Mouse (Mus musculus) adrenal gland (tissue): ENCODE results near the gene Hist1h3i.
"Not testable (repeated sequence)": the region's sequence is repeated elsewhere in the genome, so short reads cannot be mapped to it uniquely, and the experiment has no call there.

Experiments used
- intact Hi-C: fragments of 180-260 bp; cut with DNase I; formaldehyde crosslinking; loops from one replicate; pipeline ENCODE4 v1.15.1; 2025
- microRNA-seq, 2 experiments: library from miRNA; unstranded; fragments of <30 nt; microRNA quantifications; one replicate each; pipeline ENCODE4; 2019

The Hist1h3i gene

DNA sequence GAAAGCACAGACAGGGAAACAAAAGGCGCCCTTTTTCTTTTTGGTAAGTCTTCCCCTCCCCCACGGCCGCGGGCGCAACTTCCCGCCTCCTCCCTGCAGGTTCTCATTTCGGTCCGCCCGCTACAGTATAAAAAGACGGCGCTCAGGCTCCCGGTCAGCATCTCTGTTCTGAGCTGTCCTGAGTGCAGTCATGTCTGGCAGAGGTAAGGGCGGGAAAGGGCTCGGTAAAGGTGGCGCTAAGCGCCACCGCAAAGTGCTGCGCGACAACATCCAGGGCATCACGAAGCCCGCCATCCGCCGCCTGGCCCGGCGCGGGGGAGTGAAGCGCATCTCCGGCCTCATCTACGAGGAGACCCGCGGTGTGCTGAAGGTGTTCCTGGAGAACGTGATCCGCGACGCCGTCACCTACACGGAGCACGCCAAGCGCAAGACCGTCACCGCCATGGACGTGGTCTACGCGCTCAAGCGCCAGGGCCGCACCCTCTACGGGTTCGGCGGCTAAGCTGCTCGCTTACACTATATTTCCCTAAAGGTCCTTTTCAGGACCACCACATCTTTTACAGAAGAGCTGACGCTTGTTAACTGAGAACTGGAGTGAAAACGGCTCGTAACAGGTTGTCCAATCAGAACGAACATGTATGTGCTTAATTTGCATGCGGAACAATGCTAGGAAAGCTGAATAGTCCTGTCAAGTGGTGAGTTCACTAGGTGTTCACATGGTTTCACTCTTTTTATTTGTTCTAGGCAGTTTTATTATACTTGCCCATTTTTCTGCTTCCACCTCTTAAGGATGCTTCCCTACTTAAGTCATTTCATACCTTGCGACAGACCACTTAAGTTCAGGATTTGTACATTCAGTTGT lies 48.0 kb downstream of the Hist1h3i start, which contains the start of gene Hist1h4j:
Gene Hist1h4j, plus strand, starts transcription at position 159 of the 862 bp plus-strand sequence.
- intact Hi-C loops, result not testable (repeated sequence)

DNA sequence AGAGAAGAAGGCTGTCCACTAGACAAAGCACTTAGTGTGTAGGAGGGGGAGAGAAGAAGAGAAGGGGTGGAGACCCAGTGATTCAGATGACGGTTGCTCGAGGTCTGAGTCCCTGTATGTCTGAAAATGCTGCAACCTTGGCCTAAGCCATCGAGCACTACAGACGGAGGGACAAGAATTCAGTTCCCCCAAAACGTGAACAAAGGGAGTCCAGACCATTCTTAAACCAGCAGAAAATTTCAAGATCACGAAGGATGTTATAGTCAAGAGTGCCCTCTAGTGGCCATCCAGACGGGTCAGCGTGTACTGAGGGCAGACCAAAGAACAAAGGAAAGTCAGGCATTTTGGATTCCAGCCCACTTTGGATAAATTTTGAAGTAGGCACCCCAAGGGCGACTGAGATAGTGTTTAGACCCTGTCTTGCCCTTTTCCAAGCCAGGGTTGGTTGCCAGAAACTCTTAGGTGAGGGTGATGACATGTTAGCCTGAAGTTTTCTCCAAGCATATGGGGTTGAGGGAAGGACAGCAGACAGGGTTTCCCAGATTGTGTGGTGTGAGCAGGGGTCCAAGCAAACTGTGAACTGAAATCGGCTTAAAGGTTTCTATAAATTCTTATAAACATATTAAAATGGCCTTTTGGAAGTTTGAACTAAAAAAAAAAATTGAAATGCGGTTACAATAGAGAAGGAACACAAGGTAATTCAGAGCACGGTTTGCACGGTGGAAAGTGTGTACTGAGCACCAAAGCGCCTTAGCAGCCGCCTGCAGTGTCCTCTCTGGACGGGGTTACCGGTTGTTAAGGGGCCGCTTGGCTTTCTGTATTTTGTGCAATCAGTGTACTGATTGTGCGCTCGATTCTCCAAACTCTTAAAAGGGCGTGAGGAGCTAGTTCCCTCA lies 48.9 kb downstream of the Hist1h3i start:
- intact Hi-C loops, result no loop called here

DNA sequence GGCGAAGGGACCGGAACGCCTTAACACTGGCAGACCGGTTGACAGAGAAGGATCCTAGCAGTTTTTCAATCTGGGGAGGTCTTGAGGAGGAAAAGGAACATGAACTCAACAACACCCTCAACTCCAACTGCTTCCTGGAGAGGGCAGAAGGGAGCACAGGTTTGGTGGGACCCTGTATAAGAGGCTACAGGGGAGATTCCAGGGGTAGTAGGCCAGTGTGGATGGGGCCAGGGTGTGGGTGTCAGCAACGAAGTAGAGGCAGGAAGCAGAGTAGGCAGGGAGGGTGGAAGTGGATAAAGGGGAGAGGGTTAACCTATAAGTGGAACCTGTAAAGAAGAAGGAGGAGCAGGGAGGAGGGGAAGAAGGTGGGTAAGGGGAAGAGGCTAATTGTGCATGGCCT lies 49.7 kb downstream of the Hist1h3i start:
- intact Hi-C loops, result no loop called here

Small RNA genes within 50 kb of the gene (microRNA-seq; reads per million reads assigned to microRNA genes)
- gene Gm19658, result 0 reads per million in 2 experiments
- 0 reads per million in 2 experiments for gene Gm44346
- 0 reads per million in 2 experiments for gene Gm44454
- 0 reads per million in 2 experiments for gene Gm44466
